Mouse (Mus musculus): ENCODE measurements at regions not wholly inside any gene's neighbourhood (a gene's known extent, or its start where the extent isn't known, plus 50 kb on each side); places are given as distances from the start of the nearest gene placed in this dataset.
"Not testable (repeated sequence)": the region's sequence is repeated elsewhere in the genome, so short reads cannot be mapped to it uniquely, and the experiment has no call there.

GRCm38 (mm10) chr12:21680026-21680425 is 262.6 kb upstream of the Ywhaq start:
- intact Hi-C loops (cut with DNase I) = not testable (repeated sequence)

GRCm38 (mm10) chr12:21649381-21649780 is 231.9 kb upstream of the Ywhaq start:
- intact Hi-C loops (cut with DNase I) = not testable (repeated sequence)

- intact Hi-C loops (cut with DNase I) = loop anchor here (10.0 kb wide), 2 partner anchors 89 to 539 kb away; no protein-coding TSS in a partner anchor
Observed at GRCm38 (mm10) chr12:21613781-21614180, 196.3 kb upstream of the Ywhaq start.

GRCm38 (mm10) chr12:21568415-21569040 is 151.1 kb upstream of the Ywhaq start:
- intact Hi-C loops (cut with DNase I) = no loop called here

- intact Hi-C loops (cut with DNase I) = not testable (repeated sequence)
Observed at GRCm38 (mm10) chr12:21543962-21544361, 126.5 kb upstream of the Ywhaq start.

- intact Hi-C loops (cut with DNase I) = not testable (repeated sequence)
Observed at GRCm38 (mm10) chr12:21543153-21543894, 125.9 kb upstream of the Ywhaq start.

- intact Hi-C loops (cut with DNase I) = no loop called here
Observed at GRCm38 (mm10) chr12:21531766-21532165, 114.3 kb upstream of the Ywhaq start.

- intact Hi-C loops (cut with DNase I) = loop anchor here (10.0 kb wide), 1 partner anchor 85 kb away; no protein-coding TSS in a partner anchor
Observed at GRCm38 (mm10) chr12:21529367-21529766, 111.9 kb upstream of the Ywhaq start.

- intact Hi-C loops (cut with DNase I) = loop anchor here (10.0 kb wide), 1 partner anchor 87 kb away; no protein-coding TSS in a partner anchor
Observed at GRCm38 (mm10) chr12:21527336-21527735, 109.9 kb upstream of the Ywhaq start.

- intact Hi-C loops (cut with DNase I) = loop anchor here (10.0 kb wide), 1 partner anchor 88 kb away; no protein-coding TSS in a partner anchor
Observed at GRCm38 (mm10) chr12:21526906-21527305, 109.5 kb upstream of the Ywhaq start.

GRCm38 (mm10) chr12:21525567-21525966 is 108.1 kb upstream of the Ywhaq start:
- intact Hi-C loops (cut with DNase I) = loop anchor here (10.0 kb wide), 1 partner anchor 89 kb away; no protein-coding TSS in a partner anchor

- intact Hi-C loops (cut with DNase I) = loop anchor here (10.0 kb wide), 1 partner anchor 92 kb away; no protein-coding TSS in a partner anchor
Observed at GRCm38 (mm10) chr12:21522621-21523020, 105.2 kb upstream of the Ywhaq start.

- intact Hi-C loops (cut with DNase I) = no loop called here
Observed at GRCm38 (mm10) chr12:21519058-21519457, 101.6 kb upstream of the Ywhaq start.

- intact Hi-C loops (cut with DNase I) = no loop called here
Observed at GRCm38 (mm10) chr12:21512736-21513135, 95.3 kb upstream of the Ywhaq start.

- intact Hi-C loops (cut with DNase I) = no loop called here
Observed at GRCm38 (mm10) chr12:21511043-21511665, 93.7 kb upstream of the Ywhaq start.

GRCm38 (mm10) chr12:21507080-21507479 is 89.6 kb upstream of the Ywhaq start:
- intact Hi-C loops (cut with DNase I) = no loop called here

- intact Hi-C loops (cut with DNase I) = no loop called here
Observed at GRCm38 (mm10) chr12:21505731-21506368, 88.4 kb upstream of the Ywhaq start.

- intact Hi-C loops (cut with DNase I) = no loop called here
Observed at GRCm38 (mm10) chr12:21503250-21503649, 85.8 kb upstream of the Ywhaq start.

GRCm38 (mm10) chr12:21496974-21497373 is 79.5 kb upstream of the Ywhaq start:
- intact Hi-C loops (cut with DNase I) = no loop called here

GRCm38 (mm10) chr12:21495511-21495910 is 78.1 kb upstream of the Ywhaq start:
- intact Hi-C loops (cut with DNase I) = no loop called here

GRCm38 (mm10) chr12:21493471-21493870 is 76.0 kb upstream of the Ywhaq start:
- intact Hi-C loops (cut with DNase I) = no loop called here
